Mouse (Mus musculus): ENCODE measurements around the gene Olfr827. TPM values are rescaled to one million over a fixed set of nuclear protein-coding genes. Genes with fewer than 3 reads are reported as not detected.
A peak's percentile ranks its signal among the peaks of the same experiment; 100 is the strongest.

Gene Olfr827
- not detected in 2 replicates for polyA plus RNA-seq (2014; fragmentation: Nextera tagmentation; extraction: Ambion mirVana)

- ATAC-seq (ENCODE audit: insufficient number of reproducible peaks, low FRiP score, low TSS enrichment, low read depth) (no peak), DNase-seq (ENCODE audit: low spot score) (no peak)
- 97% methylated on average over 1 of the region's 1 CpGs for WGBS
Observed at GRCm38 (mm10) chr10:130214303-130214702, at the start of gene Olfr827. Gene Olfr827, minus strand, starts transcription at chr10:130214403.

GRCm38 (mm10) chr10:130263203-130263602 lies 49.0 kb upstream of the Olfr827 start:
- H3K4me2 ChIP-seq (ENCODE audit: low read depth, severe bottlenecking) = no peak overlapping the region
- no peak for ATAC-seq (ENCODE audit: insufficient number of reproducible peaks, low FRiP score, low TSS enrichment, low read depth)
- no peaks in the 10 kb centered on the region for H3K4me1 ChIP-seq (ENCODE audit: control insufficient read depth, insufficient read depth, low read length)
- H3K9me3 ChIP-seq (ENCODE audit: control insufficient read depth, low read length) = no peaks in the 10 kb centered on the region
- H3K4me3 ChIP-seq (ENCODE audit: low read depth, low read length) = no peak overlapping the region
- H3K27ac ChIP-seq (replicated peaks; ENCODE audit: low read depth, low read length) = no peak overlapping the region
- no peak for DNase-seq (ENCODE audit: low spot score)
- no peaks in the 10 kb centered on the region for H3K27me3 ChIP-seq (ENCODE audit: control insufficient read depth, insufficient read depth, low read length)
- no peaks in the 10 kb centered on the region for H3K36me3 ChIP-seq (ENCODE audit: control insufficient read depth, insufficient read depth, low read length)
- H3K9ac ChIP-seq (ENCODE audit: low read length) = no peak overlapping the region
- WGBS = 64% methylated on average over 4 of the region's 4 CpGs

More at GRCm38 (mm10) chr10:130214303-130214702, at the start of gene Olfr827:
- Histone ChIP-seq H3K4me2 (ENCODE audit: low read depth, severe bottlenecking) (no peak within 1 kb of the TSS), H3K9ac (ENCODE audit: low read length) (no peak within 1 kb of the TSS), H3K27ac (replicated peaks; ENCODE audit: low read depth, low read length) (no peak within 1 kb of the TSS), H3K36me3 (ENCODE audit: control insufficient read depth, insufficient read depth, low read length) (no peaks in the 10 kb centered on the region), H3K27me3 (ENCODE audit: control insufficient read depth, insufficient read depth, low read length) (no peaks in the 10 kb centered on the region), H3K4me1 (ENCODE audit: control insufficient read depth, insufficient read depth, low read length) (no peaks in the 10 kb centered on the region), H3K9me3 (ENCODE audit: control insufficient read depth, low read length) (no peaks in the 10 kb centered on the region), H3K4me3 (ENCODE audit: low read depth, low read length) (no peak within 1 kb of the TSS)

GRCm38 (mm10) chr10:130259483-130259882 lies 45.3 kb upstream of the Olfr827 start:
- H3K9me3 ChIP-seq (ENCODE audit: control insufficient read depth, low read length) = no peaks in the 10 kb centered on the region
- WGBS = 65% methylated on average over 1 of the region's 1 CpGs
- 0 out of 2 replicates have a peak, but pooled peaks have one; percentile 39 for ATAC-seq (ENCODE audit: insufficient number of reproducible peaks, low FRiP score, low TSS enrichment, low read depth)
- H3K9ac ChIP-seq (ENCODE audit: low read length) = no peak overlapping the region
- H3K36me3 ChIP-seq (ENCODE audit: control insufficient read depth, insufficient read depth, low read length) = no peaks in the 10 kb centered on the region
- H3K4me2 ChIP-seq (ENCODE audit: low read depth, severe bottlenecking) = no peak overlapping the region
- H3K4me1 ChIP-seq (ENCODE audit: control insufficient read depth, insufficient read depth, low read length) = no peaks in the 10 kb centered on the region
- no peak for DNase-seq (ENCODE audit: low spot score)
- no peak overlapping the region for H3K4me3 ChIP-seq (ENCODE audit: low read depth, low read length)
- no peaks in the 10 kb centered on the region for H3K27me3 ChIP-seq (ENCODE audit: control insufficient read depth, insufficient read depth, low read length)
- no peak overlapping the region for H3K27ac ChIP-seq (replicated peaks; ENCODE audit: low read depth, low read length)

- no peaks in the 10 kb centered on the region for H3K9me3 ChIP-seq (ENCODE audit: control insufficient read depth, low read length)
- H3K4me1 ChIP-seq (ENCODE audit: control insufficient read depth, insufficient read depth, low read length) = no peaks in the 10 kb centered on the region
- H3K36me3 ChIP-seq (ENCODE audit: control insufficient read depth, insufficient read depth, low read length) = no peaks in the 10 kb centered on the region
- H3K4me3 ChIP-seq (ENCODE audit: low read depth, low read length) = no peak overlapping the region
- WGBS = 7% methylated on average over 2 of the region's 2 CpGs
- H3K9ac ChIP-seq (ENCODE audit: low read length) = no peak overlapping the region
- H3K27me3 ChIP-seq (ENCODE audit: control insufficient read depth, insufficient read depth, low read length) = no peaks in the 10 kb centered on the region
- DNase-seq (ENCODE audit: low spot score) (no peak), ATAC-seq (ENCODE audit: insufficient number of reproducible peaks, low FRiP score, low TSS enrichment, low read depth) (no peak)
- no peak overlapping the region for H3K27ac ChIP-seq (replicated peaks; ENCODE audit: low read depth, low read length)
- no peak overlapping the region for H3K4me2 ChIP-seq (ENCODE audit: low read depth, severe bottlenecking)
Observed at GRCm38 (mm10) chr10:130244271-130244670, 30.1 kb upstream of the Olfr827 start.

GRCm38 (mm10) chr10:130238318-130239209 lies 24.4 kb upstream of the Olfr827 start:
- 73% methylated on average over 2 of the region's 2 CpGs for WGBS

GRCm38 (mm10) chr10:130234576-130234975 lies 20.4 kb upstream of the Olfr827 start:
- H3K27me3 ChIP-seq (ENCODE audit: control insufficient read depth, insufficient read depth, low read length) = no peaks in the 10 kb centered on the region
- 60% methylated on average over 1 of the region's 1 CpGs for WGBS
- H3K9me3 ChIP-seq (ENCODE audit: control insufficient read depth, low read length) = no peaks in the 10 kb centered on the region
- DNase-seq (ENCODE audit: low spot score) = no peak
- H3K4me1 ChIP-seq (ENCODE audit: control insufficient read depth, insufficient read depth, low read length) = no peaks in the 10 kb centered on the region
- no peak for ATAC-seq (ENCODE audit: insufficient number of reproducible peaks, low FRiP score, low TSS enrichment, low read depth)
- H3K36me3 ChIP-seq (ENCODE audit: control insufficient read depth, insufficient read depth, low read length) = no peaks in the 10 kb centered on the region
- no peak overlapping the region for H3K4me2 ChIP-seq (ENCODE audit: low read depth, severe bottlenecking)
- no peak overlapping the region for H3K4me3 ChIP-seq (ENCODE audit: low read depth, low read length)
- H3K27ac ChIP-seq (replicated peaks; ENCODE audit: low read depth, low read length) = no peak overlapping the region
- no peak overlapping the region for H3K9ac ChIP-seq (ENCODE audit: low read length)

More at GRCm38 (mm10) chr10:130238318-130239209, 24.4 kb upstream of the Olfr827 start:
- H3K27me3 ChIP-seq (ENCODE audit: control insufficient read depth, insufficient read depth, low read length) = no peaks in the 10 kb centered on the region
- no peak overlapping the region for H3K4me3 ChIP-seq (ENCODE audit: low read depth, low read length)
- no peak overlapping the region for H3K4me2 ChIP-seq (ENCODE audit: low read depth, severe bottlenecking)
- no peaks in the 10 kb centered on the region for H3K36me3 ChIP-seq (ENCODE audit: control insufficient read depth, insufficient read depth, low read length)
- no peak overlapping the region for H3K27ac ChIP-seq (replicated peaks; ENCODE audit: low read depth, low read length)
- no peak overlapping the region for H3K9ac ChIP-seq (ENCODE audit: low read length)
- ATAC-seq (ENCODE audit: insufficient number of reproducible peaks, low FRiP score, low TSS enrichment, low read depth) (no peak), DNase-seq (ENCODE audit: low spot score) (no peak)
- no peaks in the 10 kb centered on the region for H3K4me1 ChIP-seq (ENCODE audit: control insufficient read depth, insufficient read depth, low read length)
- H3K9me3 ChIP-seq (ENCODE audit: control insufficient read depth, low read length) = no peaks in the 10 kb centered on the region

- no peak overlapping the region for H3K9ac ChIP-seq (ENCODE audit: low read length)
- 84% methylated on average over 1 of the region's 1 CpGs for WGBS
- H3K4me1 ChIP-seq (ENCODE audit: control insufficient read depth, insufficient read depth, low read length) = no peaks in the 10 kb centered on the region
- DNase-seq (ENCODE audit: low spot score) = no peak
- no peak overlapping the region for H3K4me3 ChIP-seq (ENCODE audit: low read depth, low read length)
- no peaks in the 10 kb centered on the region for H3K36me3 ChIP-seq (ENCODE audit: control insufficient read depth, insufficient read depth, low read length)
- no peak overlapping the region for H3K4me2 ChIP-seq (ENCODE audit: low read depth, severe bottlenecking)
- no peaks in the 10 kb centered on the region for H3K9me3 ChIP-seq (ENCODE audit: control insufficient read depth, low read length)
- ATAC-seq (ENCODE audit: insufficient number of reproducible peaks, low FRiP score, low TSS enrichment, low read depth) = no peak
- H3K27ac ChIP-seq (replicated peaks; ENCODE audit: low read depth, low read length) = no peak overlapping the region
- H3K27me3 ChIP-seq (ENCODE audit: control insufficient read depth, insufficient read depth, low read length) = no peaks in the 10 kb centered on the region
Observed at GRCm38 (mm10) chr10:130232117-130232516, 17.9 kb upstream of the Olfr827 start.

- no peak overlapping the region for H3K9ac ChIP-seq (ENCODE audit: low read length)
- ATAC-seq (ENCODE audit: insufficient number of reproducible peaks, low FRiP score, low TSS enrichment, low read depth) = no peak
- no peak overlapping the region for H3K4me2 ChIP-seq (ENCODE audit: low read depth, severe bottlenecking)
- WGBS = 88% methylated on average over 5 of the region's 5 CpGs
- no peak for DNase-seq (ENCODE audit: low spot score)
- no peak overlapping the region for H3K4me3 ChIP-seq (ENCODE audit: low read depth, low read length)
- H3K27me3 ChIP-seq (ENCODE audit: control insufficient read depth, insufficient read depth, low read length) = no peaks in the 10 kb centered on the region
- H3K27ac ChIP-seq (replicated peaks; ENCODE audit: low read depth, low read length) = no peak overlapping the region
- no peaks in the 10 kb centered on the region for H3K36me3 ChIP-seq (ENCODE audit: control insufficient read depth, insufficient read depth, low read length)
- no peaks in the 10 kb centered on the region for H3K4me1 ChIP-seq (ENCODE audit: control insufficient read depth, insufficient read depth, low read length)
- H3K9me3 ChIP-seq (ENCODE audit: control insufficient read depth, low read length) = no peaks in the 10 kb centered on the region
Observed at GRCm38 (mm10) chr10:130229584-130229983, 15.4 kb upstream of the Olfr827 start.
